Mouse (Mus musculus) common myeloid progenitor, adult 5-6 weeks (primary cell): ENCODE measurements at regions not wholly inside any gene's neighbourhood (a gene's known extent, or its start where the extent isn't known, plus 50 kb on each side); places are given as distances from the start of the nearest gene placed in this dataset.

ENCODE experiments used
- ATAC-seq: replicated peaks from 2 replicates; pipeline ENCODE4 v1.8.0; 2016; ENCODE audit warnings: low read depth, mild to moderate bottlenecking, moderate TSS enrichment, inconsistent platforms; ENCODE audit not compliant: poor library complexity, severe bottlenecking

GRCm38 (mm10) chr13:6165916-6166315 is 304.6 kb downstream of the Klf6 start:
- no peak for ATAC-seq

- ATAC-seq = no peak
Measured at GRCm38 (mm10) chr13:6167055-6167761, 305.9 kb downstream of the Klf6 start.

- no peak for ATAC-seq
Measured at GRCm38 (mm10) chr13:6173095-6173494, 311.8 kb downstream of the Klf6 start.

GRCm38 (mm10) chr13:6178362-6179070 is 317.2 kb downstream of the Klf6 start:
- ATAC-seq = no peak

- ATAC-seq = no peak
Measured at GRCm38 (mm10) chr13:6189133-6189532, 327.9 kb downstream of the Klf6 start.

- no peak for ATAC-seq
Measured at GRCm38 (mm10) chr13:6189566-6189965, 328.3 kb downstream of the Klf6 start.

- ATAC-seq = no peak
Measured at GRCm38 (mm10) chr13:6191186-6191914, 330.1 kb downstream of the Klf6 start.

GRCm38 (mm10) chr13:6191915-6192295 is 330.6 kb downstream of the Klf6 start:
- no peak for ATAC-seq

- ATAC-seq = no peak
Measured at GRCm38 (mm10) chr13:6196690-6197089, 335.4 kb downstream of the Klf6 start.

GRCm38 (mm10) chr13:6199107-6199506 is 337.8 kb downstream of the Klf6 start:
- ATAC-seq = no peak

- no peak for ATAC-seq
Measured at GRCm38 (mm10) chr13:6201516-6201915, 340.2 kb downstream of the Klf6 start.

GRCm38 (mm10) chr13:6204801-6205200 is 343.1 kb upstream of the Pitrm1 start:
- ATAC-seq = no peak

- no peak for ATAC-seq
Measured at GRCm38 (mm10) chr13:6212550-6212949, 335.4 kb upstream of the Pitrm1 start.

GRCm38 (mm10) chr13:6214189-6214588 is 333.8 kb upstream of the Pitrm1 start:
- ATAC-seq = no peak

GRCm38 (mm10) chr13:6226087-6226643 is 321.8 kb upstream of the Pitrm1 start:
- no peak for ATAC-seq

GRCm38 (mm10) chr13:6228278-6228677 is 319.7 kb upstream of the Pitrm1 start:
- peak; percentile 74 for ATAC-seq

- ATAC-seq = no peak
Measured at GRCm38 (mm10) chr13:6235394-6235793, 312.6 kb upstream of the Pitrm1 start.

- ATAC-seq = no peak
Measured at GRCm38 (mm10) chr13:6236503-6236902, 311.4 kb upstream of the Pitrm1 start.

GRCm38 (mm10) chr13:6237201-6237600 is 310.7 kb upstream of the Pitrm1 start:
- ATAC-seq = no peak

GRCm38 (mm10) chr13:6240855-6241254 is 307.1 kb upstream of the Pitrm1 start:
- ATAC-seq = no peak
